Mouse (Mus musculus) myocyte (in vitro differentiated cells): ENCODE measurements at regions not wholly inside any gene's neighbourhood (a gene's known extent, or its start where the extent isn't known, plus 50 kb on each side); places are given as distances from the start of the nearest gene placed in this dataset.

ENCODE experiments used
- CEBPB ChIP-seq: IDR thresholded peaks from 2 replicates; pipeline ENCODE4 v1.6.1; 2011; ENCODE audit warnings: mild to moderate bottlenecking, moderate library complexity; ENCODE audit not compliant: poor library complexity, insufficient read depth, severe bottlenecking
- POLR2A ChIP-seq: IDR thresholded peaks from one replicate; pipeline ENCODE4 v1.6.1; 2011; ENCODE audit warnings: low read depth, mild to moderate bottlenecking, control low read depth, moderate library complexity; ENCODE audit not compliant: insufficient read length

DNA sequence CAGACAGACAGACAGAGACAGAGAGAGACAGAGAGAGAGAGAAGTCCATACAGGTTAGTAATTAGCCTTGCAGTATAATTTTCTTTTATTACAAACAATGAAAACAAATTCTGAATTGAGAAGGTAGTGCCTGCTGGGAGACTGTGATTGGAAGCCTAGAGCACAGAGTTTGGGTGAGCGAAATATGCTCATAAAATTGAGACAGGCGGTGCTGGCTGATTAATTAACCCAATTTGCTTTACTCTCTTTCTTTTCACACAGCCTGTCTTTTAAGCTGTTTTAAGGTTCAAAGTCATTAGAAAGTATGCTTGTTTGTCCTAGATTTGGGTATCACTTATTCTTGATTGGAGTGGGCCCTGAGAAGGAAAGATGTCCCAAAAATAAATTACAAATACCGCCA, 816.1 kb downstream of the Car8 start:
- TF ChIP-seq POLR2A (no peak), CEBPB (no peak)
